Comparison of ENCODE assay signal across 8 mouse cellular contexts in the genomic region with DNA sequence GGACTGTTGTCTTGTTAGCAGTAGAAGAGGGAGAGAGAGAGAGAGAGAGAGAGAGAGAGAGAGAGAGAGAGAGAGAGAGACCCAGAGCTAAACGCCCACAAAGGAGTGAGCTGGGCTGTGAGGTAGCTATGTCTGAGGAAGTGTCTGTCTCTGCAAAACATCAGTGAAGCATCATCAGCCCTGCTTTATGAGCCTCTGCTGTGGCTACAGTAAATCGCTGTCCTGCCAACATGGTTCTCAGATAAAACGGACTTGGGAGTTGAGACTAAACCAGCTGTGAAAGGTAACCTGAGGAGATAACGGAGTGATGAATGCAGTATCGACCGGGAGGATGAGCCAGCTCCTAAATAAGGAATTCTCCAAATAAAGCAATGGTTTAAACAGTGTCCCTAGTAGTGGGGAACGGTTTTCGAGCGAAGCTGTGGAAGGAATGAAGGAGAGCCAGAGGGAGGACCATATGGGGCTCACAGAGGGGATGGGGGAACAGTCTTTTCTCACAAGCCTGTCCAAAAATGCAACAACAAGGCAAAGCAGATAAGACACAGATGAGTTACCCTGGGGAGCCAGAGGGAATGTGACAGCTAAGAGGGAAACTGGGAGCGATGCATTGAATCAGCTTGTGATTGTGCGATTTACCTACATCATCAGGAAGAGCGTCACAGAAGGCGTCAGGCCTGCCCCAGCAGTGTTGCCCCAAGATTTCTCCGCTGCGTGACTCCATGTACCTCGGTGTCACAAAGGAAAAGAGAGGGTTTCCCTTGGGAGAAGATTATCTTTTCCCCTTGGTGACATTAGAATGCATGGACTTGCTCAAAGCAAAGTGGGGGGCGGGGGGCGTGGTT. TPM values are rescaled to one million over a fixed set of nuclear protein-coding genes. Genes with fewer than 3 reads are reported as not detected.
DNase-seq lines count a peak whose midpoint lies in the region; ATAC-seq and TF ChIP-seq lines count a peak whose summit lies in the region.

No protein-coding gene starts in this region.

- intact Hi-C loops in left cerebral cortex, adult 2 months (cut with DNase I): loop anchor here (5.0 kb wide), 1 partner anchor 389 kb away; no protein-coding TSS in a partner anchor
- intact Hi-C loops in left cerebral cortex, postnatal 4 days (cut with DNase I): no loop called here
- intact Hi-C loops in left cerebral cortex, postnatal 36 days (cut with DNase I): loop anchor here (10.0 kb wide), 1 partner anchor 386 kb away; no protein-coding TSS in a partner anchor
- intact Hi-C loops in gastrocnemius, postnatal 14 days (cut with DNase I; ENCODE audit: low total_unique reads): no loop called here

- peaks cover 19% of the 10 kb centered on the region; the same call in 1 of the 2 replicates for H3K4me1 ChIP-seq in forebrain, embryonic 15.5 days
- peaks cover 15% of the 10 kb centered on the region for H3K4me1 ChIP-seq in forebrain, embryonic 12.5 days
- peaks cover 15% of the 10 kb centered on the region for H3K4me1 ChIP-seq in forebrain, embryonic 16.5 days (replicated peaks; ENCODE audit: control insufficient read depth, insufficient read depth, low read length)

- TF ChIP-seq CTCF in left cerebral cortex, adult 2 months (IDR thresholded peaks at IDR 0.05): no peak

- H3K36me3 ChIP-seq in forebrain, embryonic 15.5 days: no peaks in the 10 kb centered on the region
- no peaks in the 10 kb centered on the region for H3K36me3 ChIP-seq in forebrain, embryonic 12.5 days (replicated peaks)
- no peaks in the 10 kb centered on the region for H3K36me3 ChIP-seq in forebrain, embryonic 16.5 days (ENCODE audit: control insufficient read depth, insufficient read depth)

- H3K9ac ChIP-seq in forebrain, embryonic 15.5 days (replicated peaks): no peak overlapping the region
- no peak overlapping the region for H3K9ac ChIP-seq in forebrain, embryonic 12.5 days
- H3K9ac ChIP-seq in forebrain, embryonic 16.5 days (replicated peaks; ENCODE audit: low read depth, low read length): 0 out of 2 replicates have a peak overlapping the region, but pooled peaks have one; percentile 23

- H3K4me3 ChIP-seq in forebrain, embryonic 15.5 days: no peak overlapping the region
- no peak overlapping the region for H3K4me3 ChIP-seq in forebrain, embryonic 12.5 days (replicated peaks)
- peak overlapping the region; percentile 9; the same call in 1 of the 2 replicates for H3K4me3 ChIP-seq in left cerebral cortex, adult 2 months
- no peak overlapping the region for H3K4me3 ChIP-seq in forebrain, embryonic 16.5 days (replicated peaks; ENCODE audit: low read length)

- H3K9me3 ChIP-seq in forebrain, embryonic 15.5 days: no peaks in the 10 kb centered on the region
- H3K9me3 ChIP-seq in forebrain, embryonic 12.5 days: no peaks in the 10 kb centered on the region
- H3K9me3 ChIP-seq in forebrain, embryonic 16.5 days (ENCODE audit: control insufficient read depth, low read length): no peaks in the 10 kb centered on the region

- peak in 1 of 2 experiments; percentile 28 for DNase-seq in left cerebral cortex, adult 2 months (ENCODE audit: extremely low spot score in 1 of 2, low spot score in 2 of 2)
- no peak for DNase-seq in left cerebral cortex, postnatal 4 days
- DNase-seq in left cerebral cortex, postnatal 36 days (ENCODE audit: low spot score in 2 of 2): peak; percentile 49 to 51
- DNase-seq in gastrocnemius, postnatal 14 days: no peak
- no peak for DNase-seq in spleen, postnatal 14 days (ENCODE audit: low spot score in 2 of 2)

- H3K27ac ChIP-seq in forebrain, embryonic 15.5 days (replicated peaks): peak overlapping the region; percentile 73
- no peak overlapping the region for H3K27ac ChIP-seq in forebrain, embryonic 12.5 days
- peak overlapping the region; percentile 58 for H3K27ac ChIP-seq in left cerebral cortex, adult 2 months
- peak overlapping the region; percentile 76 for H3K27ac ChIP-seq in forebrain, embryonic 16.5 days (ENCODE audit: low read length)

- ATAC-seq in forebrain, embryonic 15.5 days (replicated peaks): peak; percentile 55
- ATAC-seq in forebrain, embryonic 12.5 days (ENCODE audit: low FRiP score): no peak
- peak; percentile 74 for ATAC-seq in forebrain, embryonic 16.5 days

- no peaks in the 10 kb centered on the region for H3K27me3 ChIP-seq in forebrain, embryonic 15.5 days
- H3K27me3 ChIP-seq in forebrain, embryonic 12.5 days: no peaks in the 10 kb centered on the region
- no peaks in the 10 kb centered on the region for H3K27me3 ChIP-seq in forebrain, embryonic 16.5 days (replicated peaks; ENCODE audit: control insufficient read depth, insufficient read depth, low read length)

- H3K4me2 ChIP-seq in forebrain, embryonic 15.5 days (replicated peaks): no peak overlapping the region
- H3K4me2 ChIP-seq in forebrain, embryonic 12.5 days: no peak overlapping the region
- H3K4me2 ChIP-seq in forebrain, embryonic 16.5 days (ENCODE audit: low read length): no peak overlapping the region

- WGBS in forebrain, embryonic 15.5 days: 67% methylated on average over 18 of the region's 18 CpGs
- 83% methylated on average over 18 of the region's 18 CpGs for WGBS in forebrain, embryonic 12.5 days
- WGBS in forebrain, embryonic 16.5 days: 65% methylated on average over 18 of the region's 18 CpGs

RNA-seq across cellular contexts. Expression of a gene that starts 53.8 kb away (rescaled TPM):
- polyA plus RNA-seq in forebrain, embryonic 15.5 days (2015; fragmentation: Nextera tagmentation; extraction: Ambion mirVana): 11.4 TPM in 2 replicates
- polyA plus RNA-seq in forebrain, embryonic 12.5 days (2016; fragmentation: Nextera tagmentation; extraction: Ambion mirVana): 15.0 and 15.5 TPM in 2 replicates
- 1 to 10 TPM; 6.2 to 6.3 TPM for total RNA-seq in left cerebral cortex, adult 2 months (2021)
- 1 to 10 TPM; 4.2 to 4.8 TPM for total RNA-seq in left cerebral cortex, postnatal 4 days (2021)
- polyA plus RNA-seq in forebrain, embryonic 16.5 days (2015; fragmentation: Nextera tagmentation; extraction: Ambion mirVana): 9.0 and 10.0 TPM in 2 replicates
- 1 to 10 TPM; 5.2 to 8.7 TPM for total RNA-seq in left cerebral cortex, postnatal 36 days (2021)
- total RNA-seq in gastrocnemius, postnatal 14 days (2021): 1 to 10 TPM; 2.9 to 3.5 TPM

Comparison
In these comparisons a context has a peak if more than half of its experiments do, and no peak if none do; other contexts are left out.
1. DNase-seq: peak in left cerebral cortex, postnatal 36 days (2 of 2); none in left cerebral cortex, postnatal 4 days (single experiment), gastrocnemius, postnatal 14 days (single experiment) and spleen, postnatal 14 days (0 of 2).
2. intact Hi-C loops: an anchor here in left cerebral cortex, adult 2 months (5.0 kb wide) and left cerebral cortex, postnatal 36 days (10.0 kb wide); none called in left cerebral cortex, postnatal 4 days and gastrocnemius, postnatal 14 days.